Mouse (Mus musculus) intestine, embryonic 14.5 days (tissue): Measurements from ENCODE around the gene Dbx1. TPM values are rescaled to one million over a fixed set of nuclear protein-coding genes. Genes with fewer than 3 reads are reported as not detected.

Experiments
- ATAC-seq: fragments of 200-750 bp; cut with Nextera tagmentation; replicated peaks from 2 replicates; pipeline ENCODE4 v1.8.0; 2017; ENCODE audit warnings: low read depth, moderate number of reproducible peaks, moderate TSS enrichment, moderate library complexity; ENCODE audit not compliant: low FRiP score, low TSS enrichment
- DNase-seq: peaks from one replicate; pipeline ENCODE4 v3.0.0-alpha.2; 2018; ENCODE audit warnings: low spot score
- H3K27ac ChIP-seq: fragments of 300-500 bp; sonication (generic); 2 replicates; pipeline ENCODE4 v1.5.1; 2014; ENCODE audit warnings: low read depth, mild to moderate bottlenecking, control low read depth
- H3K27me3 ChIP-seq: fragments of 300-500 bp; sonication (generic); replicated peaks from 2 replicates; pipeline ENCODE4 v1.6.1; 2014; ENCODE audit warnings: low read length, control low read depth; ENCODE audit not compliant: control insufficient read depth, insufficient read depth
- H3K36me3 ChIP-seq: fragments of 300-500 bp; sonication (generic); 2 replicates; pipeline ENCODE4 v1.6.1; 2014; ENCODE audit warnings: low read length, control low read depth; ENCODE audit not compliant: control insufficient read depth, insufficient read depth
- H3K4me1 ChIP-seq: fragments of 300-500 bp; sonication (generic); replicated peaks from 2 replicates; pipeline ENCODE4 v1.6.1; 2014; ENCODE audit warnings: low read length, control low read depth, mixed read lengths; ENCODE audit not compliant: control insufficient read depth, insufficient read depth
- H3K4me2 ChIP-seq: fragments of 300-500 bp; sonication (generic); 2 replicates; pipeline ENCODE4 v1.6.1; 2014; ENCODE audit warnings: low read length
- H3K4me3 ChIP-seq: fragments of 300-500 bp; sonication (generic); 2 replicates; pipeline ENCODE4 v1.5.1; 2014; ENCODE audit warnings: low read depth, low read length, control low read depth, mixed read lengths
- H3K9ac ChIP-seq: fragments of 300-500 bp; sonication (generic); 2 replicates; pipeline ENCODE4 v1.6.1; 2014; ENCODE audit warnings: mild to moderate bottlenecking, low read length
- H3K9me3 ChIP-seq: fragments of 300-500 bp; sonication (generic); 2 replicates; pipeline ENCODE4 v1.6.1; 2016; ENCODE audit warnings: low read length, control low read depth; ENCODE audit not compliant: control insufficient read depth
- WGBS: fragments of 180-500 bp; shearing (Covaris S2); extraction: QIAGEN DNeasy Blood & Tissue Kit; methylation state at CpG from one replicate; pipeline ENCODE4 v1.1.7; 2014; 5-methylcytosine and 5-hydroxymethylcytosine counted together
- polyA plus RNA-seq: library from polyadenylated mRNA; unstranded; fragments of >200 nt; fragmentation: Nextera tagmentation; extraction: Ambion mirVana; gene quantifications from 2 replicates; pipeline ENCODE4 v1.2.1, GENCODE M21; 2014

Dbx1 gene
- polyA plus RNA-seq, 1 experiment from 2014 or later = not detected

GRCm38 (mm10) chr7:49583176-49583575 is 53.5 kb downstream of the Dbx1 start:
- no peak for ATAC-seq
- WGBS = 95% methylated on average over 6 of the region's 6 CpGs
- no peak overlapping the region for H3K4me2 ChIP-seq

GRCm38 (mm10) chr7:49582551-49582950 is 54.1 kb downstream of the Dbx1 start:
- 80% methylated on average over 7 of the region's 7 CpGs for WGBS
- Histone ChIP-seq H3K4me3 (no peak overlapping the region), H3K9me3 (no peaks in the 10 kb centered on the region), H3K4me2 (no peak overlapping the region), H3K4me1 (no peaks in the 10 kb centered on the region), H3K27me3 (no peaks in the 10 kb centered on the region), H3K9ac (no peak overlapping the region), H3K27ac (no peak overlapping the region), H3K36me3 (peaks cover 82% of the 10 kb centered on the region)
- DNase-seq (no peak), ATAC-seq (no peak)

More at GRCm38 (mm10) chr7:49583176-49583575, 53.5 kb downstream of the Dbx1 start:
- H3K36me3 ChIP-seq = peaks cover 82% of the 10 kb centered on the region
- no peaks in the 10 kb centered on the region for H3K9me3 ChIP-seq
- H3K27me3 ChIP-seq = no peaks in the 10 kb centered on the region
- H3K27ac ChIP-seq = no peak overlapping the region
- H3K9ac ChIP-seq = no peak overlapping the region
- no peak for DNase-seq
- no peaks in the 10 kb centered on the region for H3K4me1 ChIP-seq
- H3K4me3 ChIP-seq = no peak overlapping the region

GRCm38 (mm10) chr7:49581951-49582350 is 54.7 kb downstream of the Dbx1 start:
- H3K4me1 ChIP-seq = no peaks in the 10 kb centered on the region
- no peak overlapping the region for H3K4me3 ChIP-seq
- no peak for DNase-seq
- WGBS = 89% methylated on average over 2 of the region's 2 CpGs
- no peaks in the 10 kb centered on the region for H3K9me3 ChIP-seq
- no peak overlapping the region for H3K9ac ChIP-seq
- H3K27me3 ChIP-seq = no peaks in the 10 kb centered on the region
- peaks cover 82% of the 10 kb centered on the region for H3K36me3 ChIP-seq
- no peak overlapping the region for H3K27ac ChIP-seq
- ATAC-seq = no peak
- H3K4me2 ChIP-seq = no peak overlapping the region

Other genes starting within 250 kb of the Dbx1 start
- 13.1 and 14.0 TPM in 2 replicates for gene Htatip2, start 122.3 kb upstream of the Dbx1 start, polyA plus RNA-seq
- gene Prmt3, start 141.5 kb upstream of the Dbx1 start, polyA plus RNA-seq = 58.3 and 60.7 TPM in 2 replicates